ENCODE assay signal across 9 mouse cellular contexts in genomic region chr9:30003612-30004011, GRCm38 (mm10). TPM values are rescaled to one million over a fixed set of nuclear protein-coding genes. Genes with fewer than 3 reads are reported as not detected.
A peak's percentile ranks its signal among the peaks of the same experiment; 100 is the strongest.
DNase-seq lines count a peak whose midpoint lies in the region; ATAC-seq and TF ChIP-seq lines count a peak whose summit lies in the region.
"Had no signal": no experiment of that assay in that cellular context is flagged by ENCODE, and none has a peak within 500 bp of the region (broad histone marks: within the 10 kb centered on the region; RNA-seq: fewer than 3 reads in every experiment).

No protein-coding gene starts in this region.

- ATAC-seq in intestine, postnatal 0 days = no peak
- ATAC-seq in intestine, embryonic 16.5 days = no peak

- TF ChIP-seq CTCF in intestine, postnatal 0 days (IDR thresholded peaks at IDR 0.05; ENCODE audit: low read depth) = peak; percentile 77

- no peak overlapping the region for H3K9ac ChIP-seq in intestine, postnatal 0 days (ENCODE audit: low read depth, low read length)
- no peak overlapping the region for H3K9ac ChIP-seq in intestine, embryonic 16.5 days (ENCODE audit: low read depth, low read length)

- no peaks in the 10 kb centered on the region for H3K9me3 ChIP-seq in intestine, postnatal 0 days (ENCODE audit: control insufficient read depth)
- no peaks in the 10 kb centered on the region; the same call in 1 of the 2 replicates for H3K9me3 ChIP-seq in intestine, embryonic 16.5 days (ENCODE audit: control insufficient read depth, low read length)

- no peaks in the 10 kb centered on the region for H3K27me3 ChIP-seq in intestine, postnatal 0 days (replicated peaks; ENCODE audit: control insufficient read depth, insufficient read depth, low read length)
- H3K27me3 ChIP-seq in intestine, embryonic 16.5 days (replicated peaks; ENCODE audit: control insufficient read depth, insufficient read depth, low read length) = no peaks in the 10 kb centered on the region

- H3K27ac ChIP-seq in intestine, postnatal 0 days (ENCODE audit: low read depth, low read length) = no peak overlapping the region
- no peak overlapping the region for H3K27ac ChIP-seq in intestine, embryonic 16.5 days (ENCODE audit: low read length)

- H3K4me3 ChIP-seq in intestine, postnatal 0 days (ENCODE audit: low read depth, low read length) = no peak overlapping the region
- H3K4me3 ChIP-seq in intestine, embryonic 16.5 days (ENCODE audit: low read length) = no peak overlapping the region

- H3K4me2 ChIP-seq in intestine, postnatal 0 days (replicated peaks; ENCODE audit: low read depth) = no peak overlapping the region
- no peak overlapping the region for H3K4me2 ChIP-seq in intestine, embryonic 16.5 days (ENCODE audit: low read depth, low read length)

- H3K4me1 ChIP-seq in intestine, postnatal 0 days (replicated peaks; ENCODE audit: control insufficient read depth, insufficient read depth, low read length) = no peaks in the 10 kb centered on the region
- no peaks in the 10 kb centered on the region for H3K4me1 ChIP-seq in intestine, embryonic 16.5 days (ENCODE audit: control insufficient read depth, insufficient read depth, low read length)

- WGBS in intestine, postnatal 0 days = 22% methylated on average over 3 of the region's 3 CpGs
- 28% methylated on average over 3 of the region's 3 CpGs for WGBS in intestine, embryonic 16.5 days

- no peaks in the 10 kb centered on the region for H3K36me3 ChIP-seq in intestine, postnatal 0 days (ENCODE audit: control insufficient read depth, insufficient read depth)
- no peaks in the 10 kb centered on the region for H3K36me3 ChIP-seq in intestine, embryonic 16.5 days (ENCODE audit: control insufficient read depth, insufficient read depth, low read length)

- peak; percentile 85 for DNase-seq in cerebellum, adult 9-10 months
- peak; percentile 8 to 17 for DNase-seq in gastrocnemius, adult 8-10 months (ENCODE audit: low spot score in 2 of 2)
- DNase-seq in kidney, postnatal 14 days = peak; percentile 73
- DNase-seq in lung, adult 18-20 months = peak; percentile 43 to 49
- DNase-seq in right cerebral cortex, postnatal 14 days = peak; percentile 74
- no peak for DNase-seq in thymus, postnatal 25 days

RNA-seq across cellular contexts. Expression of gene Ntm, which starts 40.7 kb away (rescaled TPM):
- 1.1 and 2.0 TPM in 2 replicates for polyA plus RNA-seq in intestine, postnatal 0 days (2015; fragmentation: Nextera tagmentation; extraction: Ambion mirVana)
- 4.6 and 5.5 TPM in 2 replicates for polyA plus RNA-seq in intestine, embryonic 16.5 days (2015; fragmentation: Nextera tagmentation; extraction: Ambion mirVana)
- under 1 TPM; 0.46 to 0.92 (median 0.72) TPM for total RNA-seq in gastrocnemius, adult 8-10 months (2022)
- total RNA-seq: MEL had no signal
